Mouse (Mus musculus) forelimb bud, embryonic 11.5 days (tissue): Measurements from ENCODE around the gene Prkab2.

Experiments
- DNase-seq: peaks from one replicate; pipeline ENCODE4 v3.0.0-alpha.2; 2012; ENCODE audit warnings: low read depth, low spot score

Prkab2 gene

GRCm38 (mm10) chr3:97649469-97649868 lies 8.5 kb upstream of the Prkab2 start:
- no peak for DNase-seq

DNA sequence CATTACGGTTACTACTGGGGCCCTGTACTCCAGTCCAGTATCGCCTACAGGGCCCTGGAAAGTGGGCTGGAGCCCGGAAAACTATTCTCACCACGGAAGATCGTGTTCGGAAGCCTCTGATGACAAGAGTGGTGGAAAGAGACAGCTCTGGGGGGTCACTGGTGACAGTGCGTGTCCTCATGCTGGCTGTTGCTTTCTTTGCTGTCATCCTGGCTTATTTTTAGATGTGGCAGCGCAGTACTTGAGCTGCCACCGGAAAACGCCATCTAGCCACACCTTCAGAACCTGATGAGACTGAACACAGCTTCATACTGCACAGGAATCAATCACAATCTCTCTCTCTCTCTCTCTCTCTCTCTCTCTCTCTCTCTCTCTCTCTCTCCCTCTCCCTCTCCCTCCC lies 6.4 kb upstream of the Prkab2 start:
- DNase-seq, result no peak

DNA sequence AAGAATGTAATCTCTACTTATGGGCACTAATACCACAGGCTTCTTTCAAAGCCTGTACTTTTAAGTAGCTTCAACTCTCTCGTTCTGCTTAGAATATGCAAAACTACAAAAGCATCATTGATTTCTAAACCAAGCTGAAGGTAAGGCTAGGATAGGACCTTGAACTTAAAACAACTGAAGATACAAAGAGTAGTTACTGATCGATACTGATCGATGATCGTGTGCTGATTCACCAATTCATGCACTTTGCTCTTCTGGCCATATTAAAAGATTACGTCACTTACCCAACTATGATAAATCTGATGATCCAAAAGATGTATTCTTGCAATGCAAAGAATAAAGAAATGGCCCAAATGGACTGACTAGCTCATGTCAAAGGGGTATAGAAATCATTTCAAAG lies 4.2 kb upstream of the Prkab2 start:
- DNase-seq, result no peak

DNA sequence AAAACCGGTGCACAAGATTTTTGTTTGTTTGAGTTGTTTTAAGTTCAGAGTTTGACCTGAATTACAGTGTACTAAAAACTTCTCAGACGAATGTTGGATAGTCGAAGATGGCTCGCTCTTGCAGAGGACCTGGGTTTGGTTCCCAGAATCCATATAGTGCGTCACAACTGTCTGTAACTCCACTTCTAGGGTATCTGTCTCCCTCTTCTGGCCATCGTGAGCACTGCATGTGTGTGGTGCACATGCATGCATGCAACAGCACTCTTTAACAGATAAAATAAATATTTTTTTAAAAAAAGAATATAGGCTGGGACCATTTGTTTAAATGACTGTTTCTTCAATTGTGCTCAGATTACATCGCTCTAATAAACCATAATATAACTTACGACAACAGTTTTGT lies 3.1 kb upstream of the Prkab2 start:
- no peak for DNase-seq

DNA sequence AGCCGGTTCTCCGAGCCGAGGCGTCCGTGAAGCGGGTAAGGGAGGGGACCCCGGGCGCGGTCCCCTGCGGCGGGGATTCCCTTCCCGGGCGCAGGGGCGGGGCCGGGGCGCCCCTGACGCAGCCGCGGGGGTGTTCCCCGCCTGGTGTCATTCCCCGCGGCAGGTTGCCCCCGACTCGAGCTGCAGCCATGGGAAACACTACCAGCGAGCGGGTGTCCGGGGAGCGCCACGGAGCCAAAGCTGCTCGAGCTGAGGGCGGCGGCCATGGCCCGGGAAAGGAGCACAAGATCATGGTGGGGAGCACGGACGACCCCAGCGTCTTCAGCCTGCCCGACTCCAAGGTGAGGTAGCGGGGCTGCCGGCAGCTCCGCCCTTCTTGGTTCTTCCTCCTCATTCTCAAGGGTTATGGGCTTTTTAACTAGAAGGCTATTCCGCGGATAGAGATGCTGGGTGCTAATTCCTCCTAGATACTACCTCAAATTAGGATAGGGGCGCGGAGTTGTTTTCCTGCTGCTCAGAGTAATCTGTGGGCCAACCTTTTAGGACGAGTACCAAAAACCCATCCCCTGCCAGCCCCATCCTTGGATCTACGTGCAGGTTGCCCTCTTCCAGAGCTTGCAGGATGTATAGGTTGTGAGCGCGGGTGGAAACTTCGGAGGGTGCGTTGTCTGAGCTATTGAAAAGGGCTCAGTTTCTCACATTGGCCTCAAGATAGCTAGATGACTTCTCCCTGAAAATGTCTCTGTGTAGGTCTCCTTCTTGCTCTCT lies 617 bp downstream of the Prkab2 start:
- DNase-seq, result peak; percentile 20

- DNase-seq, result no peak
Measured at GRCm38 (mm10) chr3:97659746-97660145, 1.8 kb downstream of the Prkab2 start.

DNA sequence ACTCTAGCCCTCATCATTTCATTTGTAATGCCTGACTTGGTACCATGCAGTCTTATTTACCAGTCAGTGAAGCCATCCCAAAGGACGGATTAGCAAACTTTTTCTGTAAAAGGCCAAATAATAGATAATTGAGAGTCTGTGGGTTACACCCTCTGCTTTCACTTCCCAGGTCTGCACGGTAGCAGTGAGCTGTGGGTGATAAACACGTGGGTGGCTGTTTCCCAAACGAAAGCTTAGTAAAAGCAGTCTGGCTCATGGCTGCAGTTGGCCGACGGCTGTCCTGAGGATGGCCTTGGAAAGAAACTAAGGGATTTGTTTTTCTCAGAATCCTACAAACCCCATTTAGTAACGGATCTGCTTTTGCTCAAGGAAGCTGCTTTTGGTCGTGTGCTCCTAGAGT lies 3.2 kb downstream of the Prkab2 start:
- no peak for DNase-seq

DNA sequence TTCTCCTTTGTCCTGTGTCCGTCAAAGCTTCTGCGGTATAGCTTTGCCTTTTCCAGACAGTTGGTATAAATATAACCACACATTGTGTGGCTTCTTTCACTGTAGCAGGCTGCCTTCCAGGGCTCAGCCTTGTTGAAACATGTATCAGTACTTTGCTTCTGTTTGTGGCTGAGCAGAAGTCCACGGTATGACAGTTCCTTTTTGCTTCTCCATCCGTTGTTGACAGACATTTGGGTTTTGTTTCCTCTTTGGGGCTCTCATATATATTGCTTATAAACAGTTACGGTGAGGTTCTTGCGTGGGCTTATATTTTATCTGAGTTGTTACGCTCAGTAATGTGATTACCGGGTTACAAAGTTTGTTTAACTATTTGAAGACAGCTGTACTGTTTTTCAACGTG lies 7.5 kb downstream of the Prkab2 start:
- no peak for DNase-seq

- DNase-seq, result no peak
Measured at GRCm38 (mm10) chr3:97666154-97666553, 8.2 kb downstream of the Prkab2 start.

GRCm38 (mm10) chr3:97667093-97667675 lies 9.2 kb downstream of the Prkab2 start:
- DNase-seq, result no peak

DNA sequence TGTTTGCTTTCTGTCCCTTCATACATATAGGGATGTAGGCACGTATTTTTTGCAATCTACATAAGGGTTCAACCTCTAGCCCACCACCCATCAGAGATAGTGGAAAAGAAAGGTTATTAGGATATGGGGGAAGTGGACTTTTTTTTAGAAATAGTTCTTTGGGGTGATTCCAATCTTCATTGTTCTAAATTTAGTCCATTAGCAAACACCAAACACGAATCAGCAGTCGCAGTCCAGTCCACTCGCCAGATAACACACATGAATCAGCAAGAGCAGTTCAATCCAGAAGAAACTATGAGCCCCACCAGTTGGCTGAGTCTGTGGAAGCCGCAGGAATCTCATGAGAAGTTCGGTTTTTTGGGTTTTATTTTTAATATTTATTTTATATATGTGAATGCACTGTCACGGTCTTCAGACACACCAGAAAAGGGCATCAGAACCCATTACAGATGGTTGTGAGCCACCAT lies 16.7 kb downstream of the Prkab2 start, which contains the start of gene Gm17651:
Gene Gm17651, minus strand, starts transcription at position 51 of the 467 bp plus-strand sequence.
- DNase-seq, result no peak

DNA sequence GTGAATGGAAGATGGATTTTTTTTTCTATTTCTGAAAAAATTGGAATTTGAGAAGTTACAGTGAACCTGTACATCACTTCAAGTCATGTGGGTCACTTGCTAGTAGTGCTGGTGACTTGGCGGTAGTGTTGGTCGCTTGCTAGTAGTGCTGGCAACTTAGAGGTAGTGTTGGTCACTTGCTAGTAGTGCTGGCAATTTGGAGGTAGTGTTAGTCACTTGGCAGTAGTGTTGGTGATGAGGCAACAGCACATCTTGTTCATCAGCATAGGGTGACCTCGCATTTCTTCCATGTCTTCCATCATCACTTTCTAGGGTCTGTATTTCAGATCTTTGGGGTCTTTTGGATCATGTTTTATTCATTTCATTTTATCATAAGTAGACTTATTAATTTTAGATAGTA lies 18.1 kb downstream of the Prkab2 start:
- DNase-seq, result no peak

- no peak for DNase-seq
Measured at GRCm38 (mm10) chr3:97678416-97678815, 20.4 kb downstream of the Prkab2 start.

GRCm38 (mm10) chr3:97680631-97681320 lies 22.8 kb downstream of the Prkab2 start:
- DNase-seq, result peak; percentile 67

DNA sequence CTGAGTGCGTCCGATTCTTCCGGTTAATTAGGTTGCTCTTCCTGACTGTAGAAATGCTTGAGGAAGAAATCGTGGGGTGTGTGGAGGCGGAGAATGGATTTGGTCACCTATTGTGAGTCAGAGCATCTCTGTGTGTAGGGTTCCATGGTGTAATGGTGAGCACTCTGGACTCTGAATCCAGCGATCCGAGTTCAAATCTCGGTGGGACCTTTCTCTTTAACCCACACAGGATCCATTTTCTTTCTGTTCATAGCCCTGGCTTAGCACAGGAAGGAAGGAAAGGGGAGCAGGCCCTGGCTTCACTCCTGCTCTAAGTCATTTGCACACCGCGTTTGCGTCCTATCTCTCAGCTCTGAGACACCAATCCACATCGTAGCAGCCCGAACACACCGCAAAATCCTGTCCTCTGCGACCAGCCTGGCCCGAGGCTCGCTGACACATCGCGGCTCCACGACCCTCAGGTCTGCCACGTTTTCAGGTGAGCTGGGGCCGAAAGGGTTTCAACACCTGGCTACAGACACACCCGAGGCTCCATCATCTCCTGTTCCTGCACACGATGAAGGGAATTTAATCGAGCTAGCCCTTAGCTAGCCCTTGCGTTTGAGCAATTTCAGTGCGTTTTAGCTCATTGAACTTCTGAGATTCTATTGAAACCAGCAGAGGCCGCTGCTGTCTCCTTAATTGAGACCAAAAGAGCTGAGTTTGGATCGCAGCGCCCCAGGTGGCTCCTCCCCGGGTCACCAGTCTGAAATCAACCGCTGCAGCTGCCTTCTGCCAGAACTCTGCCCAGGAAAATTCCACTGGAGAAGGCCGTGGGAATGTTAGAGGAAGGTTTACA lies 23.5 kb downstream of the Prkab2 start:
- peak; percentile 75 for DNase-seq

- DNase-seq, result no peak
Measured at GRCm38 (mm10) chr3:97682159-97682502, 24.1 kb downstream of the Prkab2 start.

- DNase-seq, result no peak
Measured at GRCm38 (mm10) chr3:97682576-97682975, 24.6 kb downstream of the Prkab2 start.

- peak; percentile 49 for DNase-seq
Measured at GRCm38 (mm10) chr3:97683560-97684195, 25.7 kb downstream of the Prkab2 start.

GRCm38 (mm10) chr3:97686372-97687117 lies 28.6 kb downstream of the Prkab2 start:
- no peak for DNase-seq

- DNase-seq, result no peak
Measured at GRCm38 (mm10) chr3:97689289-97689688, 31.3 kb downstream of the Prkab2 start.

GRCm38 (mm10) chr3:97690590-97690989 lies 32.6 kb downstream of the Prkab2 start:
- DNase-seq, result no peak
